Mouse (Mus musculus) CD8-positive naive resting alpha-beta T cell, adult 57 days (primary cell): ENCODE data around the gene 4921507P07Rik. TPM values are rescaled to one million over a fixed set of nuclear protein-coding genes. Genes with fewer than 3 reads are reported as not detected.

ENCODE experiments used
- total RNA-seq: library from RNA; stranded (reverse); gene quantifications from one replicate; pipeline ENCODE4 v1.2.4, GENCODE M21; 2023

The 4921507P07Rik gene
- total RNA-seq = 1.4 TPM

DNA sequence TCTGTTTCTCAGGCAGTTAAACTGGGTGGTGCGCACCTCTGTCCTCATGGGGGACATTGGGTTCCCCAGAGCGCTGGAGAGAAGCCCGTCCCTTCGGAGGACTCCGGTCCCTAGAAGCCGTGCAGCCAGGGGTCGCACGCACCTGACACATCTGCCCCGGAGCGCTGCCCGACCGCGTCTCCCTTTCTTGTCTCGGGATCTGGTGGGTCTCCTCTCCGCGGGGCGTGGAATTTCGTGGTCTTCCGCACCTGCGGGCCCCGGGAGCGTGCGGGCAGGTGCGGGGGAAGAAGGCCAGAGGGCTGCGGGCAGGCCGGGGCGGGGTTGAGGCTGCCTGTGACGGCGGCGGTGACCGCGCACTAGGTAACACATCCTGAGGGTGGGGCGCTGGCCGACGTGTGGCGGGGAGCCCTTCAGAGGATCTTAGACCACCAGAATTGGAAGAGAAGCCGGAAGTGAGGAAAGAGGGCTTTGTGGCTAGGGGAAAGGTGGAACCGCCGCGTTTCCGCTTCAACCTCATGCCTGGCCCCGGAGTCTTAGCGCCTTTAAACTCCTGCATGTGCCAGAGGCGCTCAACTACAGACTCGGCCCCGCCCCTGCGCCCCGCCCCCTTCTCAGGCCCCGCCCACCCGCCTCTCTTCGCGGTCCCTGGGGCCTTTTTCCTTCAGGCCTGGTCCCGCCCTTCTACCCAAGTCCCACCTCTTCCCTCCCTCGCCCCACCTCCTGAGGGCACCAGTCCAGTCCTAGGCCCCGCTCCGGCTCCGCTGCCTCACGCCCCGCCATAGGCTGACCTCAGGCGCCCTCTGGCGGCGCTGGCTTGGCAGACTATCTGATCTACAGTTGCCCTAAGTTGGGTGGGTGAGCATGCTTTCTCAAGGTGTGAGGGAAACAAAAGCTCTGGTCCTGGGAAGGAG lies at the start of gene 4921507P07Rik:
TSS of gene 4921507P07Rik (minus strand) at position 332 of the 911 bp plus-strand sequence.

DNA sequence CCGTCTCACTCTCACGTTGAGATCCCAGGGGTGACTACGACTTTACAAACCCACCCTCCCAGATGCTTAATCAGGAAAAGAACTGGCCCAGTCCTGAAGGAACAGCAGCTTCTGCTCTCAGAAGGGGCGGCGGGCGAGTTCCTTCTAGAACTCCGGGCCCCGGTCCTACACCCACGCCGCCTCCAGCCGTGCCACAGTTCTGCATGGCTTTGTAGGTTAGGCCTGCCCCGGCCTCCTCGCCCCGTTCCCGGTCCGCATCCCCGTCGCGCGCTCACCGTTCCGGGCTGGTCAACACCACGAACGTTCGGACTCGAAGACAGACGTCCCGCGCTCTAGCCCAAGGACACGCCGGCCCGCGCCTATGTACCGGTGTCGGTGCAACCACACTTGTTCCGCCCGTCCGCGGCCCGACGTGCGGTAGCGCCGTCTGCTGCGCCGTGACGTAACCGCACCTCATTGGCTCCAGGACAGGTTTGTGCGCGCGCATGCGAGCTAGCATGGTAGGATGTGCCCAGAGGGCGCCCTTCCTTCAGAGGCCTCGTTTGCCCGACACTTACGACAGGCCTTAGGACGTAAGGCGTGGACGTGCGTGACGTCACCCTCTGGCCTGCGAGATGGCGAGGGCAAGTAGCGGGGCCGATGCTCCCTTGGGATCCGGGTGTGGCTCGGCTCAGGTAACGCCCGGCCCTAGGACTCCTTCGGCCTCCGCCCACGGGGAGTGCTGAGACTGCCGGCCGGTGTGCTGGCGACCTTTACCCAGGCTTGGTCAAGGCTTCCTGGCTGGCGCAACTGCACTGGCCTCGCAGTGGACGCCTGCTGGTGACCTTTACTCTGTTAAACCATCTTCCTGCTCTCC lies 30.1 kb downstream of the 4921507P07Rik start, which contains the start of gene Cycs:
TSS of gene Cycs (minus strand) at position 398 of the 856 bp plus-strand sequence.

Other genes starting within 250 kb of the 4921507P07Rik start
- 1.4 TPM for gene Osbpl3, start 140.4 kb downstream of the 4921507P07Rik start, total RNA-seq
- gene Cycs, start 30.1 kb downstream of the 4921507P07Rik start, total RNA-seq = 27.9 TPM
- not detected for gene Npvf, start 57.8 kb upstream of the 4921507P07Rik start, total RNA-seq